Mouse (Mus musculus) forebrain, embryonic 15.5 days (tissue): Measurements from ENCODE around the gene Btbd9. TPM values are rescaled to one million over a fixed set of nuclear protein-coding genes. Genes with fewer than 3 reads are reported as not detected.
A peak's percentile ranks its signal among the peaks of the same experiment; 100 is the strongest.

Source experiments
- ATAC-seq: fragments of 200-750 bp; cut with Nextera tagmentation; replicated peaks from 2 replicates; pipeline ENCODE4 v1.8.0; 2017; ENCODE audit warnings: mild to moderate bottlenecking, moderate TSS enrichment, moderate library complexity
- H3K27ac ChIP-seq: fragments of 300-500 bp; sonication (generic); replicated peaks from 2 replicates; pipeline ENCODE4 v1.5.1; 2015; ENCODE audit warnings: mild to moderate bottlenecking, inconsistent platforms
- H3K27me3 ChIP-seq: fragments of 300-500 bp; sonication (generic); 2 replicates; pipeline ENCODE4 v1.6.1; 2015; ENCODE audit warnings: inconsistent platforms
- H3K36me3 ChIP-seq: fragments of 300-500 bp; sonication (generic); 2 replicates; pipeline ENCODE4 v1.6.1; 2015; ENCODE audit warnings: mild to moderate bottlenecking, inconsistent platforms
- H3K4me1 ChIP-seq: fragments of 300-500 bp; sonication (generic); 2 replicates; pipeline ENCODE4 v1.6.1; 2015; ENCODE audit warnings: inconsistent platforms
- H3K4me2 ChIP-seq: fragments of 300-500 bp; sonication (generic); replicated peaks from 2 replicates; pipeline ENCODE4 v1.6.1; 2015; ENCODE audit warnings: mild to moderate bottlenecking, inconsistent platforms
- H3K4me3 ChIP-seq: fragments of 300-500 bp; sonication (generic); 2 replicates; pipeline ENCODE4 v1.5.1; 2015; ENCODE audit warnings: mild to moderate bottlenecking, inconsistent platforms
- H3K9ac ChIP-seq: fragments of 300-500 bp; sonication (generic); replicated peaks from 2 replicates; pipeline ENCODE4 v1.6.1; 2015; ENCODE audit warnings: mild to moderate bottlenecking, inconsistent platforms
- H3K9me3 ChIP-seq: fragments of 300-500 bp; sonication (generic); 2 replicates; pipeline ENCODE4 v1.6.1; 2016; ENCODE audit warnings: inconsistent platforms
- WGBS: fragments of 180-500 bp; shearing (Covaris S2); methylation state at CpG from one replicate; pipeline ENCODE4 v1.1.7; 2015; ENCODE audit warnings: mixed read lengths; 5-methylcytosine and 5-hydroxymethylcytosine counted together
- polyA plus RNA-seq: library from polyadenylated mRNA; unstranded; fragments of >200 nt; fragmentation: Nextera tagmentation; extraction: Ambion mirVana; gene quantifications from 2 replicates; pipeline ENCODE4 v1.2.1, GENCODE M21; 2015

Btbd9 gene
- polyA plus RNA-seq, 1 experiment from 2014 or later: 146 TPM

DNA sequence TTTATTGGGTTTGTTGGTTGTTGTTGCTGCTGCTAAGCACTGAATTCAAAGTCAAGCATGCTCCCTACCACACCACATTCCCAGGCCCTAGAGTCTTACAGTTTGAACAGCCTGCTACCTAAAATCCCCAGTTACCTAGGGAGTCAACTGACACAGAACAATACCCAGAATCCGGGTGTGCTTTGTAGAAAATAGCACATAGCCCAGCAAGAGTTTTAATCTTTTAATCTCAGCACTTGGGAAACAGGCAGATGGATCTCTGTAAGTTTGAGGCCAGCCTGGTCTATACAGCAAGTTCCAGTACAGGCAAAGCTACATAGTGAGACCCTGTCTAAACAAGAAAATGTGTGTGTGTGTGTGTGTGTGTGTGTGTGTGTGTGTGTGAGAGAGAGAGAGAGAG is 34.5 kb upstream of the Btbd9 start:
- Histone ChIP-seq H3K36me3 (no peaks in the 10 kb centered on the region), H3K9ac (no peak overlapping the region), H3K4me1 (peaks cover 35% of the 10 kb centered on the region), H3K4me3 (no peak overlapping the region), H3K4me2 (no peak overlapping the region), H3K27ac (no peak overlapping the region), H3K27me3 (no peaks in the 10 kb centered on the region), H3K9me3 (no peaks in the 10 kb centered on the region)
- 47% methylated on average over 1 of the region's 1 CpGs for WGBS
- no peak for ATAC-seq

- no peaks in the 10 kb centered on the region for H3K9me3 ChIP-seq
- H3K4me1 ChIP-seq: peaks cover 35% of the 10 kb centered on the region
- no peak overlapping the region for H3K4me2 ChIP-seq
- no peaks in the 10 kb centered on the region for H3K27me3 ChIP-seq
- no peak overlapping the region for H3K9ac ChIP-seq
- no peak overlapping the region for H3K27ac ChIP-seq
- H3K4me3 ChIP-seq: no peak overlapping the region
- 97% methylated on average over 5 of the region's 5 CpGs for WGBS
- ATAC-seq: no peak
- no peaks in the 10 kb centered on the region for H3K36me3 ChIP-seq
These were observed 33.7 kb upstream of the Btbd9 start for GRCm38 (mm10) chr17:30609980-30610307.

GRCm38 (mm10) chr17:30609305-30609979 is 33.2 kb upstream of the Btbd9 start:
- no peak overlapping the region for H3K4me3 ChIP-seq
- ATAC-seq: no peak
- H3K36me3 ChIP-seq: no peaks in the 10 kb centered on the region
- H3K4me2 ChIP-seq: no peak overlapping the region
- peaks cover 35% of the 10 kb centered on the region for H3K4me1 ChIP-seq
- no peaks in the 10 kb centered on the region for H3K27me3 ChIP-seq
- H3K9ac ChIP-seq: no peak overlapping the region
- H3K27ac ChIP-seq: no peak overlapping the region
- H3K9me3 ChIP-seq: no peaks in the 10 kb centered on the region
- WGBS: 75% methylated on average over 16 of the region's 16 CpGs

- Histone ChIP-seq H3K4me2 (no peak overlapping the region), H3K4me3 (no peak overlapping the region), H3K27me3 (no peaks in the 10 kb centered on the region), H3K36me3 (no peaks in the 10 kb centered on the region), H3K9me3 (no peaks in the 10 kb centered on the region), H3K9ac (no peak overlapping the region), H3K4me1 (peaks cover 35% of the 10 kb centered on the region), H3K27ac (no peak overlapping the region; the same call in 1 of the 2 replicates)
- 22% methylated on average over 8 of the region's 8 CpGs for WGBS
- no peak for ATAC-seq
These were observed 31.7 kb upstream of the Btbd9 start for GRCm38 (mm10) chr17:30607909-30608495.

GRCm38 (mm10) chr17:30607330-30607729 is 31.0 kb upstream of the Btbd9 start:
- Histone ChIP-seq H3K36me3 (peaks cover 6% of the 10 kb centered on the region; the same call in 1 of the 2 replicates), H3K9ac (no peak overlapping the region), H3K4me3 (no peak overlapping the region), H3K4me2 (no peak overlapping the region), H3K27me3 (no peaks in the 10 kb centered on the region), H3K27ac (peak overlapping the region; percentile 0; the same call in 1 of the 2 replicates), H3K4me1 (peaks cover 31% of the 10 kb centered on the region), H3K9me3 (no peaks in the 10 kb centered on the region)
- no peak for ATAC-seq
- WGBS: 81% methylated on average over 7 of the region's 7 CpGs

DNA sequence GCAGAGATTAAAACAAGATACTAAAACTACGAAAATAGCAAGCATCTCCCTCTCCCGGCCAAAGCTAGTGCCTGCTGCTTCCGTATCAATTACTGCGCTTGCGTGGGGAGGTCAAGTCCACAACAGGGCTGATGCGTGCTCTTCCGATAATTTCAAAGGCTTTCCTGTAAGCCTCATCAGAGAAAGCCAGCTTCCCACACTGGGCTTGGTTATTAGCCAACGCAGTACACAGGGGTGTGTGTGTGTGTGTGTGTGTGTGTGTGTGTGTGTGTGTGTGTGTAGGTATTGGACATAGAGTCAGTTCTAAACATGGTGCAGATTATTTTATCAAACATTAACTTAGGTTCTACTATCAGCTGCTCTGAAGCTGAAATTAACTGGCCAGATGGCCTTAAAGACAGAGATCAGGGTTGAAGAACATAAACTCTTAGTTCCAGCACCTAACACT is 30.4 kb upstream of the Btbd9 start:
- Histone ChIP-seq H3K27me3 (no peaks in the 10 kb centered on the region), H3K4me1 (peaks cover 26% of the 10 kb centered on the region), H3K9me3 (no peaks in the 10 kb centered on the region), H3K4me2 (no peak overlapping the region), H3K36me3 (peaks cover 11% of the 10 kb centered on the region; the same call in 1 of the 2 replicates), H3K9ac (no peak overlapping the region), H3K4me3 (no peak overlapping the region), H3K27ac (0 out of 2 replicates have a peak overlapping the region, but pooled peaks have one; percentile 0)
- no peak for ATAC-seq
- 86% methylated on average over 8 of the region's 8 CpGs for WGBS

DNA sequence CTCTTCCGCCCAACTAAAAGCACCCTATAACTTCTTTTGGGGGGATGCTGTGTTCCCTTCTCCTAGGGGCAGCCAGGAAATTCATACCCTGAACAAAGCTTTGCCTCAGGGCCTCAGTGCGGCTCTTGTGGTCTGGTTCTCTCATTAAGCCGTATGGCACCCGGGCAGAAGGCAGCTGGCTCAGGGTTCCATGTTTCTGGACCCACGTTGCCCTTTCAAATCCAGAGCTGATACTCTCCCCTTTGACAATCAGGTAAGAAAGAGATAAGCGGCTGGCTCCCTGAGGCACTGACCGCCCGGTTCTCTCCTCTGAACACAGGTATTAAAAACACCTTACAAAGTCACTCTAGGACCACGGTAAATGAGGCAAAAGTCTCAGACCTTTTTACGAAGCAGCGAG is 29.9 kb upstream of the Btbd9 start:
- Histone ChIP-seq H3K27me3 (no peaks in the 10 kb centered on the region), H3K4me1 (peaks cover 22% of the 10 kb centered on the region), H3K9me3 (no peaks in the 10 kb centered on the region), H3K36me3 (peaks cover 11% of the 10 kb centered on the region; the same call in 1 of the 2 replicates), H3K9ac (no peak overlapping the region), H3K27ac (no peak overlapping the region), H3K4me2 (no peak overlapping the region), H3K4me3 (no peak overlapping the region)
- no peak for ATAC-seq
- 89% methylated on average over 11 of the region's 11 CpGs for WGBS

- H3K27me3 ChIP-seq: no peaks in the 10 kb centered on the region
- H3K9ac ChIP-seq: no peak overlapping the region
These were observed 28.7 kb upstream of the Btbd9 start for GRCm38 (mm10) chr17:30605001-30605400.

GRCm38 (mm10) chr17:30604296-30604695 is 28.0 kb upstream of the Btbd9 start:
- Histone ChIP-seq H3K4me1 (peaks cover 17% of the 10 kb centered on the region), H3K27me3 (no peaks in the 10 kb centered on the region), H3K4me2 (no peak overlapping the region), H3K9me3 (no peaks in the 10 kb centered on the region), H3K9ac (no peak overlapping the region), H3K27ac (no peak overlapping the region), H3K4me3 (no peak overlapping the region), H3K36me3 (peaks cover 11% of the 10 kb centered on the region; the same call in 1 of the 2 replicates)
- 91% methylated on average over 6 of the region's 6 CpGs for WGBS
- no peak for ATAC-seq

More at GRCm38 (mm10) chr17:30605001-30605400, 28.7 kb upstream of the Btbd9 start:
- Histone ChIP-seq H3K27ac (no peak overlapping the region), H3K36me3 (peaks cover 11% of the 10 kb centered on the region; the same call in 1 of the 2 replicates), H3K4me2 (no peak overlapping the region), H3K9me3 (no peaks in the 10 kb centered on the region), H3K4me3 (no peak overlapping the region), H3K4me1 (peaks cover 20% of the 10 kb centered on the region)
- WGBS: 89% methylated on average over 5 of the region's 5 CpGs
- no peak for ATAC-seq

GRCm38 (mm10) chr17:30602175-30602574 is 25.9 kb upstream of the Btbd9 start:
- no peak for ATAC-seq
- Histone ChIP-seq H3K27ac (no peak overlapping the region), H3K9ac (no peak overlapping the region), H3K9me3 (no peaks in the 10 kb centered on the region), H3K4me2 (no peak overlapping the region), H3K36me3 (peaks cover 16% of the 10 kb centered on the region), H3K4me1 (peaks cover 2% of the 10 kb centered on the region; the same call in 1 of the 2 replicates), H3K4me3 (no peak overlapping the region), H3K27me3 (no peaks in the 10 kb centered on the region)
- WGBS: 92% methylated on average over 14 of the region's 14 CpGs

- ATAC-seq: no peak
- H3K36me3 ChIP-seq: peaks cover 24% of the 10 kb centered on the region
These were observed 22.0 kb upstream of the Btbd9 start for GRCm38 (mm10) chr17:30598300-30598699.

DNA sequence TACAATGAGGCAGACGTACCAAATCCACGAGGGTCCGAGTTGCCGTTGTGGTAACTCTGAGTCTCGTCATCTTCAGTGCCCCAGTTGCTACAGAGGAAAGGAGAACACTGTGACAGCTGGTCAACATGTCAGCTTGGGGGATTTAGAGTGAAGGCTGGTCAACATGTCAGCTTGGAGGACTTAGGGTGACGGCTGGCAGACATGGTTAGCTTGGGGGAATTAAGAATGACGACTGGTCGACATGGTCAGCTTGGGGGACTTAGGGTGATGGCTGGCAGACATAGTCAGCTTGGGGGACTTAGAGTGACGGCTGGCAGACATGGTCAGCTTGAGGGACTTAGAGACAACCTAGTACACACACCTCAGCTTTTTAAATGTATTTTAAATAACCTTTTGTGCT is 21.5 kb upstream of the Btbd9 start:
- Histone ChIP-seq H3K27me3 (no peaks in the 10 kb centered on the region), H3K36me3 (peaks cover 28% of the 10 kb centered on the region), H3K9me3 (no peaks in the 10 kb centered on the region), H3K4me1 (peaks cover 3% of the 10 kb centered on the region), H3K9ac (no peak overlapping the region), H3K4me3 (no peak overlapping the region), H3K4me2 (no peak overlapping the region), H3K27ac (no peak overlapping the region)
- WGBS: 93% methylated on average over 9 of the region's 9 CpGs
- ATAC-seq: no peak

More at GRCm38 (mm10) chr17:30598300-30598699, 22.0 kb upstream of the Btbd9 start:
- H3K9me3 ChIP-seq: no peaks in the 10 kb centered on the region
- H3K4me1 ChIP-seq: peaks cover 3% of the 10 kb centered on the region
- H3K9ac ChIP-seq: no peak overlapping the region
- H3K4me3 ChIP-seq: no peak overlapping the region
- no peak overlapping the region for H3K27ac ChIP-seq
- no peaks in the 10 kb centered on the region for H3K27me3 ChIP-seq
- 81% methylated on average over 5 of the region's 5 CpGs for WGBS
- H3K4me2 ChIP-seq: no peak overlapping the region
